Mouse (Mus musculus): Measurements from ENCODE around the gene Yif1a. TPM values are rescaled to one million over a fixed set of nuclear protein-coding genes. Genes with fewer than 3 reads are reported as not detected.

The Yif1a gene
- total and polyA plus RNA-seq, 2 experiments from 2014 or later: 109 to 168 TPM

- H3K4me3 ChIP-seq (ENCODE audit: low read depth, low read length): peak overlapping the region; percentile 63
- ATAC-seq (ENCODE audit: insufficient read depth, low read depth) (no peak), DNase-seq (ENCODE audit: low spot score) (no peak)
- no peaks in the 10 kb centered on the region for H3K9me3 ChIP-seq (replicated peaks; ENCODE audit: control insufficient read depth, low read length)
- H3K9ac ChIP-seq (replicated peaks; ENCODE audit: low read depth, low read length): peak overlapping the region; percentile 80
- TF ChIP-seq EP300 (IDR thresholded peaks at IDR 0.05; ENCODE audit: low read depth) (no peak), CTCF (IDR thresholded peaks at IDR 0.05; ENCODE audit: low read depth) (no peak)
- H3K4me1 ChIP-seq (ENCODE audit: control insufficient read depth, insufficient read depth): peaks cover 22% of the 10 kb centered on the region
- 1% methylated on average over 16 of the region's 16 CpGs for WGBS
- peak overlapping the region; percentile 61 for H3K27ac ChIP-seq (ENCODE audit: low read depth)
- peaks cover 12% of the 10 kb centered on the region for H3K36me3 ChIP-seq (replicated peaks; ENCODE audit: control insufficient read depth, insufficient read depth, low read length)
- peak overlapping the region; percentile 95 for H3K4me2 ChIP-seq (ENCODE audit: low read depth, low read length)
- H3K27me3 ChIP-seq (ENCODE audit: control insufficient read depth, insufficient read depth, low read length): no peaks in the 10 kb centered on the region
Measured at GRCm38 (mm10) chr19:5041588-5041987, 46.8 kb upstream of the Yif1a start.

- H3K4me1 ChIP-seq (ENCODE audit: control insufficient read depth, insufficient read depth): peaks cover 6% of the 10 kb centered on the region
- H3K36me3 ChIP-seq (replicated peaks; ENCODE audit: control insufficient read depth, insufficient read depth, low read length): peaks cover 44% of the 10 kb centered on the region
- H3K27me3 ChIP-seq (ENCODE audit: control insufficient read depth, insufficient read depth, low read length): no peaks in the 10 kb centered on the region
- H3K4me3 ChIP-seq (ENCODE audit: low read depth, low read length): no peak overlapping the region
- DNase-seq (ENCODE audit: low spot score): no peak
- no peaks in the 10 kb centered on the region for H3K9me3 ChIP-seq (replicated peaks; ENCODE audit: control insufficient read depth, low read length)
- no peak overlapping the region for H3K4me2 ChIP-seq (ENCODE audit: low read depth, low read length)
- ATAC-seq (ENCODE audit: insufficient read depth, low read depth): no peak
- H3K27ac ChIP-seq (ENCODE audit: low read depth): no peak overlapping the region
- WGBS: 56% methylated on average over 4 of the region's 4 CpGs
- TF ChIP-seq EP300 (IDR thresholded peaks at IDR 0.05; ENCODE audit: low read depth) (no peak), CTCF (IDR thresholded peaks at IDR 0.05; ENCODE audit: low read depth) (no peak)
- H3K9ac ChIP-seq (replicated peaks; ENCODE audit: low read depth, low read length): no peak overlapping the region
Measured at GRCm38 (mm10) chr19:5045531-5045930, 42.8 kb upstream of the Yif1a start.

GRCm38 (mm10) chr19:5048138-5049056, 39.9 kb upstream of the Yif1a start:
- Histone ChIP-seq H3K9me3 (replicated peaks; ENCODE audit: control insufficient read depth, low read length) (no peaks in the 10 kb centered on the region), H3K4me3 (ENCODE audit: low read depth, low read length) (no peak overlapping the region), H3K27me3 (ENCODE audit: control insufficient read depth, insufficient read depth, low read length) (peaks cover 12% of the 10 kb centered on the region; the same call in 1 of the 2 replicates), H3K27ac (ENCODE audit: low read depth) (no peak overlapping the region), H3K36me3 (replicated peaks; ENCODE audit: control insufficient read depth, insufficient read depth, low read length) (peaks cover 44% of the 10 kb centered on the region), H3K4me2 (ENCODE audit: low read depth, low read length) (no peak overlapping the region), H3K4me1 (ENCODE audit: control insufficient read depth, insufficient read depth) (peaks cover 10% of the 10 kb centered on the region), H3K9ac (replicated peaks; ENCODE audit: low read depth, low read length) (no peak overlapping the region)
- ATAC-seq (ENCODE audit: insufficient read depth, low read depth) (no peak), DNase-seq (ENCODE audit: low spot score) (no peak)
- TF ChIP-seq EP300 (IDR thresholded peaks at IDR 0.05; ENCODE audit: low read depth): no peak
- TF ChIP-seq CTCF (IDR thresholded peaks at IDR 0.05; ENCODE audit: low read depth): no peak
- 78% methylated on average over 14 of the region's 14 CpGs for WGBS

- Histone ChIP-seq H3K9me3 (replicated peaks; ENCODE audit: control insufficient read depth, low read length) (no peaks in the 10 kb centered on the region), H3K27me3 (ENCODE audit: control insufficient read depth, insufficient read depth, low read length) (peaks cover 14% of the 10 kb centered on the region; the same call in 1 of the 2 replicates), H3K27ac (ENCODE audit: low read depth) (no peak overlapping the region), H3K9ac (replicated peaks; ENCODE audit: low read depth, low read length) (no peak overlapping the region), H3K4me3 (ENCODE audit: low read depth, low read length) (no peak overlapping the region), H3K36me3 (replicated peaks; ENCODE audit: control insufficient read depth, insufficient read depth, low read length) (peaks cover 44% of the 10 kb centered on the region), H3K4me1 (ENCODE audit: control insufficient read depth, insufficient read depth) (peaks cover 10% of the 10 kb centered on the region), H3K4me2 (ENCODE audit: low read depth, low read length) (no peak overlapping the region)
- TF ChIP-seq EP300 (IDR thresholded peaks at IDR 0.05; ENCODE audit: low read depth): no peak
- TF ChIP-seq CTCF (IDR thresholded peaks at IDR 0.05; ENCODE audit: low read depth): no peak
- DNase-seq (ENCODE audit: low spot score) (no peak), ATAC-seq (ENCODE audit: insufficient read depth, low read depth) (no peak)
- 93% methylated on average over 6 of the region's 6 CpGs for WGBS
Measured at GRCm38 (mm10) chr19:5049325-5049724, 39.0 kb upstream of the Yif1a start.

GRCm38 (mm10) chr19:5050047-5050905, 38.1 kb upstream of the Yif1a start, which contains the start of gene Rin1:
Gene Rin1 (plus strand): TSS chr19:5050481.
- H3K9me3 ChIP-seq (replicated peaks; ENCODE audit: control insufficient read depth, low read length): no peaks in the 10 kb centered on the region
- ATAC-seq (ENCODE audit: insufficient read depth, low read depth): peak; percentile 79
- H3K4me1 ChIP-seq (ENCODE audit: control insufficient read depth, insufficient read depth): peaks cover 10% of the 10 kb centered on the region
- peak within 1 kb of the TSS; percentile 51 for H3K4me2 ChIP-seq (ENCODE audit: low read depth, low read length)
- 20% methylated on average over 14 of the region's 14 CpGs for WGBS
- H3K36me3 ChIP-seq (replicated peaks; ENCODE audit: control insufficient read depth, insufficient read depth, low read length): peaks cover 44% of the 10 kb centered on the region
- no peak within 1 kb of the TSS for H3K9ac ChIP-seq (replicated peaks; ENCODE audit: low read depth, low read length)
- peaks cover 17% of the 10 kb centered on the region; the same call in 1 of the 2 replicates for H3K27me3 ChIP-seq (ENCODE audit: control insufficient read depth, insufficient read depth, low read length)
- peak within 1 kb of the TSS; percentile 46 for H3K27ac ChIP-seq (ENCODE audit: low read depth)
- TF ChIP-seq CTCF (IDR thresholded peaks at IDR 0.05; ENCODE audit: low read depth) (peak; percentile 48), EP300 (IDR thresholded peaks at IDR 0.05; ENCODE audit: low read depth) (no peak)
- peak within 1 kb of the TSS; percentile 29 for H3K4me3 ChIP-seq (ENCODE audit: low read depth, low read length)
- DNase-seq (ENCODE audit: low spot score): peak; percentile 70
